Mouse (Mus musculus) erythroblast, embryonic 14.5 days (primary cell): ENCODE measurements around the gene BC067074.

Source experiments
- GATA1 ChIP-seq: IDR thresholded peaks from 2 replicates; pipeline ENCODE4 v1.6.1; 2012; ENCODE audit warnings: low read length, inconsistent platforms, mixed read lengths
- TAL1 ChIP-seq: IDR thresholded peaks from 3 replicates; pipeline ENCODE4 v1.6.1; 2012; ENCODE audit warnings: low read length, inconsistent platforms, mixed read lengths

- no peak for TF ChIP-seq TAL1
- no peak for TF ChIP-seq GATA1
These were observed 26.6 kb downstream of the BC067074 start for GRCm38 (mm10) chr13:113319588-113319987.
